Mouse (Mus musculus) C2C12 (cell line): ENCODE results near the gene Wscd2.

Experiments
- CTCF ChIP-seq: IDR thresholded peaks from one replicate; pipeline ENCODE4 v1.5.1; 2011; ENCODE audit not compliant: control insufficient read depth, insufficient read depth, insufficient read length
- MYOD1 ChIP-seq: IDR thresholded peaks from one replicate; pipeline ENCODE4 v1.6.1; 2011; ENCODE audit warnings: low read depth; ENCODE audit not compliant: control insufficient read depth, insufficient read length

GRCm38 (mm10) chr5:113620999-113621398 lies 130.9 kb downstream of the Wscd2 start:
- TF ChIP-seq CTCF (no peak), MYOD1 (no peak)
